Mouse (Mus musculus) heart, embryonic 14.5 days (tissue): ENCODE results near the gene Emc8. TPM values are rescaled to one million over a fixed set of nuclear protein-coding genes. Genes with fewer than 3 reads are reported as not detected.
"Not testable (repeated sequence)": the region's sequence is repeated elsewhere in the genome, so short reads cannot be mapped to it uniquely, and the experiment has no call there.

Source experiments
- ATAC-seq: fragments of 200-750 bp; cut with Nextera tagmentation; 2 replicates; pipeline ENCODE4 v1.8.0; 2017; ENCODE audit warnings: low read depth, moderate TSS enrichment; ENCODE audit not compliant: insufficient number of reproducible peaks, insufficient read depth, low FRiP score
- H3K27ac ChIP-seq, 2 experiments: fragments of 200-500 bp in 1 of 2; fragments of 300-500 bp in 1 of 2; sonication (generic) in 1 of 2; replicated peaks in 1 of 2; 2 replicates each; pipeline ENCODE4 v1.5.1; 2012 to 2014; ENCODE audit warnings: low read depth in 2 of 2, low read length in 2 of 2, control low read depth in 1 of 2, mild to moderate bottlenecking in 1 of 2, mixed read lengths in 1 of 2; ENCODE audit not compliant: control insufficient read depth in 1 of 2, insufficient read depth in 1 of 2
- H3K27me3 ChIP-seq: fragments of 300-500 bp; sonication (generic); 2 replicates; pipeline ENCODE4 v1.6.1; 2014; ENCODE audit warnings: mild to moderate bottlenecking, low read length, control low read depth; ENCODE audit not compliant: control insufficient read depth, insufficient read depth
- H3K36me3 ChIP-seq: fragments of 300-500 bp; sonication (generic); 2 replicates; pipeline ENCODE4 v1.6.1; 2014; ENCODE audit warnings: mild to moderate bottlenecking, control low read depth, low read length, mixed read lengths; ENCODE audit not compliant: control insufficient read depth, insufficient read depth
- H3K4me1 ChIP-seq, 2 experiments: fragments of 200-500 bp in 1 of 2; fragments of 300-500 bp in 1 of 2; sonication (generic) in 1 of 2; 2 replicates each; pipeline ENCODE4 v1.6.1; 2012 to 2014; ENCODE audit warnings: low read length in 2 of 2, control low read depth in 1 of 2, mixed read lengths in 1 of 2; ENCODE audit not compliant: control insufficient read depth in 2 of 2, insufficient read depth in 2 of 2
- H3K4me2 ChIP-seq: fragments of 300-500 bp; sonication (generic); 2 replicates; pipeline ENCODE4 v1.6.1; 2014; ENCODE audit warnings: mild to moderate bottlenecking, low read length
- H3K4me3 ChIP-seq, 2 experiments: fragments of 200-500 bp in 1 of 2; fragments of 300-500 bp in 1 of 2; sonication (generic) in 1 of 2; 2 replicates each; pipeline ENCODE4 v1.5.1; 2012 to 2014; ENCODE audit warnings: low read length in 2 of 2, mild to moderate bottlenecking in 2 of 2, control low read depth in 1 of 2, low read depth in 1 of 2, moderate library complexity in 1 of 2; ENCODE audit not compliant: control insufficient read depth in 1 of 2, insufficient read depth in 1 of 2
- H3K9ac ChIP-seq: fragments of 300-500 bp; sonication (generic); 2 replicates; pipeline ENCODE4 v1.6.1; 2014; ENCODE audit warnings: mild to moderate bottlenecking, low read length
- H3K9me3 ChIP-seq: fragments of 300-500 bp; sonication (generic); 2 replicates; pipeline ENCODE4 v1.6.1; 2016; ENCODE audit warnings: low read length, control low read depth; ENCODE audit not compliant: control insufficient read depth
- WGBS: fragments of 180-500 bp; shearing (Covaris S2); extraction: QIAGEN DNeasy Blood & Tissue Kit; methylation state at CpG from one replicate; pipeline ENCODE4 v1.1.7; 2014; 5-methylcytosine and 5-hydroxymethylcytosine counted together
- polyA plus RNA-seq: library from polyadenylated mRNA; unstranded; fragments of >200 nt; fragmentation: Nextera tagmentation; extraction: Ambion mirVana; gene quantifications from 2 replicates; pipeline ENCODE4 v1.2.1, GENCODE M21; 2014

The Emc8 gene
- polyA plus RNA-seq, 1 experiment from 2014 or later: 168 TPM

DNA sequence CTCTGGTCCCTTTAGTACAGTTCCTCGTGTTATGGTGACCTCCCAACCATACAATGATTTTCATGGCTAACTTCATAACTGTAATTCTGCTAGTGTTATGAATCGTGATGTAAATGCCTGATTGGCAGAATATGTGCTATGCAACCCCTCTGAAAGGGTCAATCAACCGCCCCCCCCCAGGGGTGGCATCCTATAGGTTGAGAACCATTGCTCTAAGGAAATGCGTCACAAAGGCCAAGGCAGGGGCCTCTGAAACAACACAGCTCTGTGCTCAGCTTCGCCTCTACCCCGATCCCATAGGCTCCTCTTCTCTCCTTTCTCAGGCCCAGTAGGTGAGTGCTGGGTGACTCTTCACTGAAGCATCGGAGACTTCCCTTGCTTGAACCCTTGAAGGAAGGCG lies 17.2 kb upstream of the Emc8 start:
- Histone ChIP-seq H3K9me3 (no peaks in the 10 kb centered on the region), H3K4me1 (no peaks in the 10 kb centered on the region), H3K4me2 (no peak overlapping the region), H3K36me3 (no peaks in the 10 kb centered on the region), H3K9ac (no peak overlapping the region), H3K27me3 (peaks cover 4% of the 10 kb centered on the region; the same call in 1 of the 2 replicates), H3K27ac (no peak overlapping the region), H3K4me3 (no peak overlapping the region)
- WGBS: 78% methylated on average over 8 of the region's 8 CpGs
- no peak for ATAC-seq

DNA sequence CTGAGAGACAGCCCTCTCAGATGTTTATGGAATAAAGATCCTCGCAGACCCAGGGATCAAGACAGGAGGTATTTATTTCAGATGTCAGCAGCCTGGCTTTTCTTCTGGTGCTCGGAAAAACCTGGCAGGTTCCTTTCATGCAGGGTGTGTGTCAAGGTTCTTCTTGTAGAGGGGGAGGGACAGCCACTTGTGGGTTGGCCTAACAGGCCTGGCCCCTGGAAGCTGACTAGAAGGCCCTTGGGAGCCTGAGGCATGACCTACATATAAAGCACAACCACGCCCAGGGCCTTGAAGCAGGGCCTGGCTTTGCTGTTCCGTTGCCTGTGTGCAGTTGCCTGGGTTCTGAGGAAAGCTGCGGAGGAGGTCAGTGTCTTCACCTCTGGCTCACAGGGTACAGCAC lies 16.7 kb upstream of the Emc8 start:
- Histone ChIP-seq H3K27ac (no peak overlapping the region), H3K36me3 (no peaks in the 10 kb centered on the region), H3K4me2 (no peak overlapping the region), H3K9me3 (no peaks in the 10 kb centered on the region), H3K4me3 (no peak overlapping the region), H3K27me3 (peaks cover 4% of the 10 kb centered on the region; the same call in 1 of the 2 replicates), H3K4me1 (no peaks in the 10 kb centered on the region), H3K9ac (no peak overlapping the region)
- 76% methylated on average over 5 of the region's 5 CpGs for WGBS
- no peak for ATAC-seq

DNA sequence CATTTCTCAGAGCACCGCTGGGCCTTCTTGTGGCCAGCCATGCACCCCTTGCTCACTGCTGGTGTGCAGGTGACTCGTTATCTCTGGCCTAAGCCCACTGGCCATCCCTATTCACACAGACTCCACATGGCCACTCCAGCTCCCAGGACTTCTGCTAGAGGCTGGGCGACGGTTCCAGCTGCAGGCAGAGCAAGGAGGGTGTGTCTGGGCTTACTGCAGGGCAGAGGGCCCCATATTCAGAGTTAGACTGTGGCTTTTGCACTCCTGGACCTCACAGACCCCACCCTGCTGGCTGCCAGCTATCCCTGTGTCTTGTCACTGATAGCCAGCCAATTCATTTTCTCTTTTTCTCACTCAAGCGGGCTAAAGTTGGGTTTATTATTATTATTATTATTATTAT lies 15.7 kb upstream of the Emc8 start:
- WGBS: 56% methylated on average over 5 of the region's 5 CpGs
- Histone ChIP-seq H3K27me3 (peaks cover 11% of the 10 kb centered on the region), H3K4me2 (no peak overlapping the region), H3K4me1 (no peaks in the 10 kb centered on the region), H3K27ac (no peak overlapping the region), H3K36me3 (no peaks in the 10 kb centered on the region), H3K9ac (no peak overlapping the region), H3K4me3 (no peak overlapping the region), H3K9me3 (no peaks in the 10 kb centered on the region)
- ATAC-seq: no peak

DNA sequence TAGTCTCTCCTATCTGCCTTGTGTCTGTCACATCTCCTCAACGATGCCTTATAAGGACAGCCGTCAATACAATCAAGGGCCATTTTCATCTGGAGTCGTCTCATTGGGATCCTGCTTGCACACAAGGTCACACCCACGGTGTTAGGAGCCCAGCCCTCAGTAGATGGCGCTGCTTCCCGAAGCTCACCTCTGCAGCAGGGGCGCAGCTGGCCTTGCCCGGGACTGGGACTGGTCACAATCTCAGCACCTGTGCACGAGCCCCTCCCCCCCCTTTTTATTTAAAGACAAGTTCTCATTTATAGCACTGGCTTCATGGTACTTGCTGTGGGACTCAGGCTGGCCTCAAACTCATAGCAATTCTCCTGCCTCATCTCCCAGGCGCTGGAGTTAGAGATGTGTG lies 15.2 kb upstream of the Emc8 start:
- H3K27ac ChIP-seq: no peak overlapping the region
- H3K27me3 ChIP-seq: peaks cover 11% of the 10 kb centered on the region
- no peak overlapping the region for H3K4me2 ChIP-seq
- no peak for ATAC-seq
- no peaks in the 10 kb centered on the region for H3K4me1 ChIP-seq
- 13% methylated on average over 10 of the region's 10 CpGs for WGBS
- no peaks in the 10 kb centered on the region for H3K36me3 ChIP-seq
- H3K9ac ChIP-seq: no peak overlapping the region
- no peak overlapping the region for H3K4me3 ChIP-seq
- H3K9me3 ChIP-seq: no peaks in the 10 kb centered on the region

DNA sequence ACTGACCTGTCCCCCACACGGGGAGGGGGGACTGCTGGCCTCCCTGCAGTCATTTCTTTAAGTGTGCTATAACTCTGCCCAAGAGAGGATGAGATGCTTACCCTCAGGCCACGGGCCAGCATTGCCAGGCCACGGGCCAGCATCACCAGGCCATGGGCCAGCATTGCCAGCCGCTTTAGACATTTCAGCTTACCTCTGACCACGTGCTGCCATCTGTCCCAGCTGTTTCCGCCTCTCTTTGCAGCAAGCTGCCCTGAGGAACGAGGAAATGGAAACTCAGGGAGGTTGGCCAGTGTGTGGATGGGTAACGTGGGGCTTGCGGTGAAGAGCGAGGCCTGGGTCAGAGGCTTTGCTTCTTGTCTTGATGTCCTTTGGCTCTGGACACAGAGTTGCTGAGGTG lies 12.7 kb upstream of the Emc8 start:
- ATAC-seq: no peak
- H3K36me3 ChIP-seq: peaks cover 9% of the 10 kb centered on the region
- peaks cover 11% of the 10 kb centered on the region for H3K27me3 ChIP-seq
- H3K9me3 ChIP-seq: no peaks in the 10 kb centered on the region
- H3K4me1 ChIP-seq: no peaks in the 10 kb centered on the region
- H3K27ac ChIP-seq: no peak overlapping the region
- no peak overlapping the region for H3K4me2 ChIP-seq
- H3K9ac ChIP-seq: no peak overlapping the region
- H3K4me3 ChIP-seq: no peak overlapping the region
- WGBS: 76% methylated on average over 10 of the region's 10 CpGs

DNA sequence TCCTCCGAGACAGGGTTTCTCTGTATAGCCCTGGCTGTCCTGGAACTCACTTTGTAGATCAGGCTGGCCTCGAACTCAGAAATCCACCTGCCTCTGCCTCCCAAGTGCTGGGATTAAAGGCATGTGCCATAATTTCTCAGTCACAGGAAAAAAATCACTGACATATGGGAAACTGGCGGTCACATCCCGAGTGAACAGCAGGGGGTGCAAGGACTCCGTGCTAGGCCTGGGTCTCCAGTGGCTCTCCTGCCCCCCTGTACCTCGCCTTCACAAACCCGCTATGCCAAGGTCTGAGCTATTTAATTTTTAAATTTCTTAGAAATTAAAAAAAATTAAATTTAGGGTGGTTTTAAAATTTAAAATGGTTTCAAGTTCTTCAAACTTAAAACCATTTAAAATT lies 12.0 kb upstream of the Emc8 start:
- not testable (repeated sequence) for H3K4me3 ChIP-seq, H3K4me1 ChIP-seq, H3K27ac ChIP-seq, ATAC-seq, H3K4me2 ChIP-seq, H3K9ac ChIP-seq, H3K9me3 ChIP-seq
- H3K27me3 ChIP-seq: peaks cover 11% of the 10 kb centered on the region
- 49% methylated on average over 7 of the region's 7 CpGs for WGBS
- peaks cover 16% of the 10 kb centered on the region for H3K36me3 ChIP-seq

DNA sequence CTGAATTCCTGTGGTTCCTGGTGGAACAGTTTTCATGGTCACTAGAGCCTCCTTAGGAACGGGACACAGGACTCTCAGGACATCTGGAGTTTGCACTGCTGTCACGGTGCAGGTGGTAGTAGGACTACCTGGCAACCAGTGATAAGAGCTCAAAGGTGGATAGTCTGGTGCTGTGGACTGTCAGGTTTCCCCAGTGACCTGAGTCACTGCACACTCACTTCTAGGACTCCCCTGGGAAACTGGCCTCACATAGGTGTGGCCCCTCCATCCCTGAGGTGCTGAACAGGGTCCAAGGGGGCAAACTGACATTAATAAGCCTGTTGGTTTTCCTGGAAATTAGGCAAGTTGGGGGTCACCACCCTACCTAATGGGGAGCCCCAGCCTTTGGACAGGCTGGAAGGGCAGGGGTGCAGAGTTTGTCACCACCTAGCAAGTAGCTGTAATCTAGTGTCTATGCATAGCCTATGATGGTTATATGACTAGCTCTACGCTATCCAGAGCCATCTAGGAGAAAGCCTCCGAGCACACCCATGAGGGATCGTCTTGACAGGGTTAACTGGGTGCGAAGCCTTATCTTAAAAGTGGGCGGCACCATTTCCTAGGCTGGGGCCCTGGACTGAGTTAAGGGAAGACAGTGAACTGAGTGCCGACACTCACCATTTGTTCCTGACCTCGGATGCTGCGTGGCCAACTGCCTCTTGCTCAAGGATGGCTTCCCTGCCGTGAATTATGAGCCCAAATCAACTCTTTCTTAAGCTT lies 11.4 kb upstream of the Emc8 start:
- Histone ChIP-seq H3K36me3 (peaks cover 17% of the 10 kb centered on the region), H3K4me3 (no peak overlapping the region), H3K27me3 (peaks cover 11% of the 10 kb centered on the region), H3K27ac (no peak overlapping the region), H3K4me2 (no peak overlapping the region), H3K4me1 (no peaks in the 10 kb centered on the region), H3K9me3 (no peaks in the 10 kb centered on the region), H3K9ac (peak overlapping the region; percentile 54; the same call in 1 of the 2 replicates)
- no peak for ATAC-seq
- 27% methylated on average over 11 of the region's 11 CpGs for WGBS

DNA sequence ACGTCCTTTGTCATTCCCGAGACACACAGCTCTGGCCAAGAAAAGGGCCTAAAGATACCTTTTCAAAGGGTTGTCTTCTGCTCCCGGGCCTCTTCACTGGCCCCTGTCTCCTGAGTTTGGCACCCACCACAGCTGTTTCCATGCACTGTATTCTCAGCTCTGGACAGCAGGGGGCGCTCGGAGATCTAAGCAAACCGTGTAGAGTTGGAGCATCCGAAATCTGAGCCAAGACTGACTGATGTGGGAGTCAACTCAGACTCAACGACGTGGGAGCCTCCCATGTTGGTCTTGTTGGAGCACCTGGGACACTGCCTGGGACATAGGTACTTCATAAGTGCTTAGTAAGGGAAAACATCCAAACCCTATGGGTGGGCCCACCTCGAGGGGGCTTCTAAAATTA lies 10.1 kb upstream of the Emc8 start:
- no peaks in the 10 kb centered on the region for H3K9me3 ChIP-seq
- WGBS: 11% methylated on average over 10 of the region's 10 CpGs
- H3K27ac ChIP-seq: no peak overlapping the region
- H3K9ac ChIP-seq: no peak overlapping the region
- H3K4me3 ChIP-seq: no peak overlapping the region
- peaks cover 11% of the 10 kb centered on the region for H3K27me3 ChIP-seq
- peaks cover 26% of the 10 kb centered on the region for H3K36me3 ChIP-seq
- H3K4me2 ChIP-seq: no peak overlapping the region
- no peaks in the 10 kb centered on the region for H3K4me1 ChIP-seq
- ATAC-seq: no peak
